Mouse (Mus musculus): ENCODE results near the gene Polr2b. TPM values are rescaled to one million over a fixed set of nuclear protein-coding genes. Genes with fewer than 3 reads are reported as not detected.

The Polr2b gene
- total and polyA plus RNA-seq, 3 experiments = 58.3 to 178 (median 91.4) TPM

- H3K9ac ChIP-seq (ENCODE audit: control insufficient read depth, low read depth, low read length, poor library complexity, severe bottlenecking) = peak overlapping the region; percentile 85
- H3K36me3 ChIP-seq (ENCODE audit: control insufficient read depth in 1 of 2, insufficient read depth in 2 of 2, low read length in 2 of 2) = peaks cover 21 to 26% of the 10 kb centered on the region in 2 experiments
- H3K79me2 ChIP-seq (ENCODE audit: control insufficient read depth, insufficient read depth, low read length, poor library complexity) = peaks cover 52% of the 10 kb centered on the region
- peaks cover 5 to 8% of the 10 kb centered on the region in 2 experiments for H3K4me1 ChIP-seq (ENCODE audit: control insufficient read depth in 1 of 2, insufficient read depth in 2 of 2, low read length in 2 of 2)
- no peaks in the 10 kb centered on the region for H3K27me3 ChIP-seq (ENCODE audit: control insufficient read depth in 1 of 2, insufficient read depth in 2 of 2, low read length in 2 of 2)
- 0 out of 2 replicates have a peak, but pooled peaks have one; percentile 35 for TF ChIP-seq GATA1 (IDR thresholded peaks at IDR 0.05; ENCODE audit: low read depth, low read length)
- peak; percentile 31 for TF ChIP-seq ETS1 (IDR thresholded peaks at IDR 0.05; ENCODE audit: low read depth, low read length)
- TF ChIP-seq POLR2AphosphoS5 (IDR thresholded peaks at IDR 0.05; ENCODE audit: borderline replicate concordance, low read depth, low read length) = no peak
- peak; percentile 33 to 59; a peak in 3 of 4 replicates for TF ChIP-seq EP300 (IDR thresholded peaks at IDR 0.05; ENCODE audit: low read depth in 1 of 2, low read length in 2 of 2)
- no peak for TF ChIP-seq POLR2AphosphoS2 (IDR thresholded peaks at IDR 0.05; ENCODE audit: low read length)
- peak; percentile 57; the same call in 1 of the 2 replicates for TF ChIP-seq RCOR1 (IDR thresholded peaks at IDR 0.05; ENCODE audit: low read depth, low read length)
- TF ChIP-seq MXI1 (IDR thresholded peaks at IDR 0.05; ENCODE audit: low read depth, low read length) = peak; percentile 67; the same call in 1 of the 2 replicates
- TF ChIP-seq MYB (IDR thresholded peaks at IDR 0.05; ENCODE audit: low read depth, low read length) = no peak
- peak; percentile 14; the same call in 1 of the 2 replicates for TF ChIP-seq TCF12 (IDR thresholded peaks at IDR 0.05; ENCODE audit: low read depth, low read length)
- no peak for TF ChIP-seq NRF1 (IDR thresholded peaks at IDR 0.05; ENCODE audit: insufficient read depth, low read depth, low read length, poor library complexity, severe bottlenecking)
- TF ChIP-seq RAD21 (IDR thresholded peaks at IDR 0.05; ENCODE audit: low read depth, low read length) = no peak
- TF ChIP-seq SIN3A (IDR thresholded peaks at IDR 0.05; ENCODE audit: low read length) = peak; percentile 81
- H3K9me3 ChIP-seq (replicated peaks; ENCODE audit: insufficient read depth, low read length) = no peaks in the 10 kb centered on the region
- H3K4me3 ChIP-seq (ENCODE audit: control insufficient read depth in 1 of 2, insufficient read depth in 1 of 2, low read depth in 2 of 2, low read length in 2 of 2) = peak overlapping the region; percentile 70 to 84
- DNase-seq (ENCODE audit: low read depth, low spot score) = peak; percentile 67
- H3K27ac ChIP-seq (ENCODE audit: control insufficient read depth, low read depth, low read length) = peak overlapping the region; percentile 11; the same call in 1 of the 2 replicates
Measured at GRCm38 (mm10) chr5:77307821-77308553, 2.0 kb upstream of the Polr2b start.

GRCm38 (mm10) chr5:77309051-77309906 lies 668 bp upstream of the Polr2b start:
- Histone ChIP-seq H3K4me3 (ENCODE audit: control insufficient read depth in 1 of 2, insufficient read depth in 1 of 2, low read depth in 2 of 2, low read length in 2 of 2) (peak overlapping the region; percentile 70 to 84), H3K27ac (ENCODE audit: control insufficient read depth, low read depth, low read length) (peak overlapping the region; percentile 25), H3K9ac (ENCODE audit: control insufficient read depth, low read depth, low read length, poor library complexity, severe bottlenecking) (peak overlapping the region; percentile 85), H3K9me3 (replicated peaks; ENCODE audit: insufficient read depth, low read length) (no peaks in the 10 kb centered on the region), H3K4me1 (ENCODE audit: control insufficient read depth in 1 of 2, insufficient read depth in 2 of 2, low read length in 2 of 2) (peaks cover 5 to 8% of the 10 kb centered on the region in 2 experiments), H3K27me3 (ENCODE audit: control insufficient read depth in 1 of 2, insufficient read depth in 2 of 2, low read length in 2 of 2) (no peaks in the 10 kb centered on the region), H3K79me2 (ENCODE audit: control insufficient read depth, insufficient read depth, low read length, poor library complexity) (peaks cover 58% of the 10 kb centered on the region), H3K36me3 (ENCODE audit: control insufficient read depth in 1 of 2, insufficient read depth in 2 of 2, low read length in 2 of 2) (peaks cover 16 to 26% of the 10 kb centered on the region in 2 experiments)
- DNase-seq (ENCODE audit: low read depth, low spot score) = peak; percentile 71
- TF ChIP-seq HCFC1 (IDR thresholded peaks at IDR 0.05; ENCODE audit: low read depth, low read length) (no peak), UBTF (IDR thresholded peaks at IDR 0.05; ENCODE audit: borderline replicate concordance, insufficient read depth, low read depth, low read length) (peak; percentile 95; the same call in 1 of the 2 replicates), SIN3A (IDR thresholded peaks at IDR 0.05; ENCODE audit: low read length) (no peak), CTCF (IDR thresholded peaks at IDR 0.05 in 2 of 3, conservative IDR thresholded peaks at IDR 0.05 in 1 of 3; ENCODE audit: control insufficient read depth in 1 of 3, insufficient read depth in 1 of 3, low read depth in 2 of 3, low read length in 3 of 3, poor library complexity in 1 of 3, severe bottlenecking in 1 of 3) (0 out of 6 replicates have a peak, but pooled peaks of 1 of the 3 experiments have one; percentile 1)
